In genomic region chr9:94537970-94538822, GRCm38 (mm10) we compare ENCODE assay signal across 8 mouse cellular contexts. TPM values are rescaled to one million over a fixed set of nuclear protein-coding genes. Genes with fewer than 3 reads are reported as not detected.
DNase-seq lines count a peak whose midpoint lies in the region; ATAC-seq lines count a peak whose summit lies in the region.

1190002N15Rik (minus strand) TSS chr9:94538081.

- peak within 1 kb of the TSS; percentile 84 for H3K9ac ChIP-seq in hindbrain, embryonic 15.5 days

- H3K4me1 ChIP-seq in hindbrain, embryonic 15.5 days (replicated peaks): peaks cover 34% of the 10 kb centered on the region

- peak; percentile 72 for DNase-seq in WW6 (ENCODE audit: low read depth, low spot score)
- peak; percentile 93 to 95 for DNase-seq in cerebellum, postnatal 36 days
- peak; percentile 91 to 92 for DNase-seq in frontal cortex, postnatal 36 days (ENCODE audit: low spot score in 2 of 2)
- DNase-seq in left cerebral cortex, adult 11 months (ENCODE audit: low spot score): peak; percentile 91
- peak; percentile 96 for DNase-seq in lung, postnatal 36 days
- DNase-seq in retina, embryonic 14.5 days (ENCODE audit: low spot score): peak; percentile 98
- DNase-seq in thymus, postnatal 36 days: peak; percentile 94 to 97

- H3K27ac ChIP-seq in hindbrain, embryonic 15.5 days (replicated peaks): peak within 1 kb of the TSS; percentile 99

- no peaks in the 10 kb centered on the region for H3K36me3 ChIP-seq in hindbrain, embryonic 15.5 days

- no peaks in the 10 kb centered on the region for H3K9me3 ChIP-seq in hindbrain, embryonic 15.5 days

- H3K4me2 ChIP-seq in hindbrain, embryonic 15.5 days: peak within 1 kb of the TSS; percentile 67

- WGBS in hindbrain, embryonic 15.5 days: under 1% methylated on average over 76 of the region's 104 CpGs

- no peaks in the 10 kb centered on the region for H3K27me3 ChIP-seq in hindbrain, embryonic 15.5 days

- peak within 1 kb of the TSS; percentile 64 for H3K4me3 ChIP-seq in hindbrain, embryonic 15.5 days

- ATAC-seq in hindbrain, embryonic 15.5 days (ENCODE audit: low FRiP score, low read depth): peak; percentile 95

RNA-seq across cellular contexts. Expression of gene 1190002N15Rik, which starts in this region (rescaled TPM):
- 17.5 and 18.4 TPM in 2 replicates for polyA plus RNA-seq in hindbrain, embryonic 15.5 days (2015; fragmentation: Nextera tagmentation; extraction: Ambion mirVana)

Comparison
In these comparisons a context has a peak if more than half of its experiments do, and no peak if none do; other contexts are left out.
1. Peak in every context shown above with its lines: DNase-seq, ATAC-seq, H3K4me3 ChIP-seq and H3K27ac ChIP-seq.